In genomic region chr3:40950601-40951201, GRCm38 (mm10) we compare ENCODE assay signal across 8 mouse cellular contexts. TPM values are rescaled to one million over a fixed set of nuclear protein-coding genes. Genes with fewer than 3 reads are reported as not detected.
DNase-seq lines count a peak whose midpoint lies in the region; ATAC-seq and TF ChIP-seq lines count a peak whose summit lies in the region.

No protein-coding gene starts in this region.

- peaks cover 0 to 25% of the 10 kb centered on the region in 2 experiments; a peak in 2 of 4 replicates for H3K36me3 ChIP-seq in MEL (ENCODE audit: control insufficient read depth in 1 of 2, insufficient read depth in 2 of 2, low read length in 2 of 2)
- H3K36me3 ChIP-seq in heart, postnatal 0 days (replicated peaks; ENCODE audit: control insufficient read depth, insufficient read depth, low read length): no peaks in the 10 kb centered on the region
- no peaks in the 10 kb centered on the region for H3K36me3 ChIP-seq in lung, postnatal 0 days (ENCODE audit: insufficient read depth, low read length)

- H3K27ac ChIP-seq in MEL (ENCODE audit: control insufficient read depth, low read depth, low read length): peak overlapping the region; percentile 64
- H3K27ac ChIP-seq in heart, postnatal 0 days (ENCODE audit: low read depth): peak overlapping the region; percentile 92
- peak overlapping the region; percentile 94 for H3K27ac ChIP-seq in lung, postnatal 0 days (ENCODE audit: low read length)

- no peak; a peak in 1 of 4 replicates for TF ChIP-seq EP300 in MEL (IDR thresholded peaks at IDR 0.05; ENCODE audit: low read depth in 1 of 2, low read length in 2 of 2)
- no peak for TF ChIP-seq EP300 in heart, postnatal 0 days (IDR thresholded peaks at IDR 0.05; ENCODE audit: low read depth)
- TF ChIP-seq EP300 in lung, postnatal 0 days (IDR thresholded peaks at IDR 0.05): no peak

- peak overlapping the region; percentile 58 for H3K9ac ChIP-seq in MEL (ENCODE audit: control insufficient read depth, low read depth, low read length, poor library complexity, severe bottlenecking)
- H3K9ac ChIP-seq in heart, postnatal 0 days (replicated peaks; ENCODE audit: low read depth, low read length): peak overlapping the region; percentile 88
- H3K9ac ChIP-seq in lung, postnatal 0 days (replicated peaks; ENCODE audit: low read depth): peak overlapping the region; percentile 65

- H3K4me2 ChIP-seq in heart, postnatal 0 days (ENCODE audit: low read depth, low read length): peak overlapping the region; percentile 90
- peak overlapping the region; percentile 98 for H3K4me2 ChIP-seq in lung, postnatal 0 days (replicated peaks; ENCODE audit: low read depth, low read length)

- TF ChIP-seq POLR2A in MEL (IDR thresholded peaks at IDR 0.05; ENCODE audit: control insufficient read depth in 1 of 2, insufficient read depth in 1 of 2, low read depth in 1 of 2, low read length in 2 of 2, poor library complexity in 1 of 2): peak in 1 of 2 experiments; percentile 38; a peak in 1 of 4 replicates
- no peak for TF ChIP-seq POLR2A in brain, embryonic 14.5 days (IDR thresholded peaks at IDR 0.05; ENCODE audit: borderline replicate concordance, extremely low read depth, insufficient read depth, insufficient read length, poor library complexity, severe bottlenecking)

- H3K79me2 ChIP-seq in MEL (ENCODE audit: control insufficient read depth, insufficient read depth, low read length, poor library complexity): peaks cover 22% of the 10 kb centered on the region

- peaks cover 9 to 20% of the 10 kb centered on the region in 2 experiments for H3K4me1 ChIP-seq in MEL (ENCODE audit: control insufficient read depth in 1 of 2, insufficient read depth in 2 of 2, low read length in 2 of 2)
- peaks cover 4% of the 10 kb centered on the region; the same call in 1 of the 2 replicates for H3K4me1 ChIP-seq in heart, postnatal 0 days (ENCODE audit: control insufficient read depth, insufficient read depth)
- H3K4me1 ChIP-seq in lung, postnatal 0 days (ENCODE audit: insufficient read depth, low read depth, low read length): no peaks in the 10 kb centered on the region

- H3K27me3 ChIP-seq in MEL (ENCODE audit: control insufficient read depth in 1 of 2, insufficient read depth in 2 of 2, low read length in 2 of 2): no peaks in the 10 kb centered on the region
- H3K27me3 ChIP-seq in heart, postnatal 0 days (ENCODE audit: control insufficient read depth, insufficient read depth, low read length): no peaks in the 10 kb centered on the region
- no peaks in the 10 kb centered on the region for H3K27me3 ChIP-seq in lung, postnatal 0 days (replicated peaks; ENCODE audit: insufficient read depth, low read length)

- peak overlapping the region; percentile 73 to 89 for H3K4me3 ChIP-seq in MEL (ENCODE audit: control insufficient read depth in 1 of 2, insufficient read depth in 1 of 2, low read depth in 2 of 2, low read length in 2 of 2)
- H3K4me3 ChIP-seq in heart, postnatal 0 days (ENCODE audit: low read depth, low read length): peak overlapping the region; percentile 73
- H3K4me3 ChIP-seq in lung, postnatal 0 days (ENCODE audit: low read depth, low read length): peak overlapping the region; percentile 82

- peak; percentile 85 for DNase-seq in MEL (ENCODE audit: low read depth, low spot score)
- peak; percentile 51 for DNase-seq in brain, embryonic 14.5 days (ENCODE audit: low read depth)
- DNase-seq in heart, postnatal 0 days (ENCODE audit: low spot score): peak; percentile 73
- peak; percentile 78 for DNase-seq in kidney, postnatal 14 days
- peak; percentile 67 for DNase-seq in lung, postnatal 0 days (ENCODE audit: low spot score)
- peak; percentile 20 for DNase-seq in ovary, adult 18-20 months (ENCODE audit: low spot score)
- DNase-seq in urinary bladder, postnatal 36 days (ENCODE audit: low spot score in 2 of 2): peak; percentile 52 to 56

- ATAC-seq in erythroid progenitor cell, adult 5-6 weeks (replicated peaks; ENCODE audit: low FRiP score, poor library complexity, severe bottlenecking): peak; percentile 32
- peak; percentile 16 for ATAC-seq in heart, postnatal 0 days (ENCODE audit: insufficient read depth, low read depth)
- peak; percentile 3; the same call in 1 of the 2 replicates for ATAC-seq in lung, postnatal 0 days

- WGBS in heart, postnatal 0 days: under 1% methylated on average over 43 of the region's 43 CpGs
- under 1% methylated on average over 42 of the region's 43 CpGs for WGBS in lung, postnatal 0 days

- TF ChIP-seq RAD21 in MEL (IDR thresholded peaks at IDR 0.05; ENCODE audit: low read depth, low read length): no peak

- no peaks in the 10 kb centered on the region for H3K9me3 ChIP-seq in MEL (replicated peaks; ENCODE audit: insufficient read depth, low read length)
- no peaks in the 10 kb centered on the region for H3K9me3 ChIP-seq in heart, postnatal 0 days (replicated peaks; ENCODE audit: control insufficient read depth, low read length)
- no peaks in the 10 kb centered on the region for H3K9me3 ChIP-seq in lung, postnatal 0 days (ENCODE audit: low read length)

- no peak for TF ChIP-seq CTCF in MEL (IDR thresholded peaks at IDR 0.05 in 2 of 3, conservative IDR thresholded peaks at IDR 0.05 in 1 of 3; ENCODE audit: control insufficient read depth in 1 of 3, insufficient read depth in 1 of 3, low read depth in 2 of 3, low read length in 3 of 3, poor library complexity in 1 of 3, severe bottlenecking in 1 of 3)
- TF ChIP-seq CTCF in brain, embryonic 14.5 days (IDR thresholded peaks at IDR 0.05; ENCODE audit: borderline replicate concordance, extremely low read depth, insufficient read depth, insufficient read length): no peak
- TF ChIP-seq CTCF in heart, postnatal 0 days (IDR thresholded peaks at IDR 0.05; ENCODE audit: low read depth): no peak
- TF ChIP-seq CTCF in lung, postnatal 0 days (IDR thresholded peaks at IDR 0.05): no peak

TF ChIP-seq in MEL, 35 proteins besides CTCF, POLR2A, EP300 and RAD21:
- 0 out of 2 replicates have a peak, but pooled peaks have one; percentile 18 for TF ChIP-seq HCFC1 (IDR thresholded peaks at IDR 0.05; ENCODE audit: low read depth, low read length)
- TF ChIP-seq SIN3A (IDR thresholded peaks at IDR 0.05; ENCODE audit: low read length): peak; percentile 27; the same call in 1 of the 2 replicates
- peak; percentile 32; the same call in 1 of the 2 replicates for TF ChIP-seq BHLHE40 (IDR thresholded peaks at IDR 0.05; ENCODE audit: borderline replicate concordance, low read depth, low read length)
- no peak for TF ChIP-seq MYC (IDR thresholded peaks at IDR 0.05; ENCODE audit: low read depth, low read length)
- peak; percentile 81 for TF ChIP-seq MXI1 (IDR thresholded peaks at IDR 0.05; ENCODE audit: low read depth, low read length)
- no peak for TF ChIP-seq GATA1 (IDR thresholded peaks at IDR 0.05; ENCODE audit: low read depth, low read length)

RNA-seq across cellular contexts. Expression of gene Larp1b, which starts 1.1 kb away (rescaled TPM):
- total RNA-seq in MEL (2012; rRNA removed): 30.1 and 30.4 TPM in 2 replicates
- polyA plus RNA-seq in MEL (2012; ENCODE audit: insufficient read depth in 1 of 2, insufficient read length in 2 of 2, low read depth in 1 of 2, low replicate concordance in 2 of 2, missing spikeins in 1 of 2): 10 to 100 TPM in 1 of 2 experiments, not detected in 1; 33.3 TPM
- polyA plus RNA-seq in brain, embryonic 14.5 days (2012; rRNA removed): 5.9 and 8.4 TPM in 2 replicates
- 121 and 173 TPM in 2 replicates for total RNA-seq in erythroid progenitor cell, adult 5-6 weeks (2015; ENCODE audit: low replicate concordance)
- 141 and 227 TPM in 2 replicates for total RNA-seq in erythroid progenitor cell, adult 5-6 weeks (2017; ENCODE audit: low replicate concordance)
- 20.7 and 37.9 TPM in 2 replicates for total RNA-seq in heart, postnatal 0 days (2014; rRNA removed; ENCODE audit: low replicate concordance)
- polyA plus RNA-seq in heart, postnatal 0 days (2015; fragmentation: Nextera tagmentation; extraction: Ambion mirVana): 33.2 and 35.4 TPM in 2 replicates
- 6.6 and 7.2 TPM in 2 replicates for polyA plus RNA-seq in lung, postnatal 0 days (2015; fragmentation: Nextera tagmentation; extraction: Ambion mirVana)

RNA-seq across cellular contexts. Expression of gene 1700034I23Rik, which starts 48.4 kb away (rescaled TPM):
- total RNA-seq in MEL (2012; rRNA removed): not detected in 2 replicates
- polyA plus RNA-seq in MEL (2012; ENCODE audit: insufficient read depth in 1 of 2, insufficient read length in 2 of 2, low read depth in 1 of 2, low replicate concordance in 2 of 2, missing spikeins in 1 of 2): not detected
- polyA plus RNA-seq in brain, embryonic 14.5 days (2012; rRNA removed): 0.05 and 0.09 TPM in 2 replicates
- total RNA-seq in erythroid progenitor cell, adult 5-6 weeks (2015; ENCODE audit: low replicate concordance): not detected in 2 replicates
- total RNA-seq in erythroid progenitor cell, adult 5-6 weeks (2017; ENCODE audit: low replicate concordance): not detected in 2 replicates
- total RNA-seq in heart, postnatal 0 days (2014; rRNA removed; ENCODE audit: low replicate concordance): not detected in 2 replicates
- 0.11 TPM in 2 replicates for polyA plus RNA-seq in heart, postnatal 0 days (2015; fragmentation: Nextera tagmentation; extraction: Ambion mirVana)
- 0.08 TPM in 1 of 2 replicates, not detected in the other for polyA plus RNA-seq in lung, postnatal 0 days (2015; fragmentation: Nextera tagmentation; extraction: Ambion mirVana)

Comparison
In these comparisons a context has a peak if more than half of its experiments do, and no peak if none do; other contexts are left out.
1. Peak in every context shown above with its lines: DNase-seq, ATAC-seq, H3K4me3 ChIP-seq and H3K27ac ChIP-seq.
2. DNase-seq: peak in every context shown above with its lines; median percentile 85 in MEL; 78 in kidney, postnatal 14 days; 73 in heart, postnatal 0 days; 67 in lung, postnatal 0 days; 54 in urinary bladder, postnatal 36 days; 51 in brain, embryonic 14.5 days; 20 in ovary, adult 18-20 months.